Mouse (Mus musculus): Measurements from ENCODE around the gene Timeless.
A peak's percentile ranks its signal among the peaks of the same experiment; 100 is the strongest.
"Not testable (repeated sequence)": the region's sequence is repeated elsewhere in the genome, so short reads cannot be mapped to it uniquely, and the experiment has no call there.

Timeless gene

DNA sequence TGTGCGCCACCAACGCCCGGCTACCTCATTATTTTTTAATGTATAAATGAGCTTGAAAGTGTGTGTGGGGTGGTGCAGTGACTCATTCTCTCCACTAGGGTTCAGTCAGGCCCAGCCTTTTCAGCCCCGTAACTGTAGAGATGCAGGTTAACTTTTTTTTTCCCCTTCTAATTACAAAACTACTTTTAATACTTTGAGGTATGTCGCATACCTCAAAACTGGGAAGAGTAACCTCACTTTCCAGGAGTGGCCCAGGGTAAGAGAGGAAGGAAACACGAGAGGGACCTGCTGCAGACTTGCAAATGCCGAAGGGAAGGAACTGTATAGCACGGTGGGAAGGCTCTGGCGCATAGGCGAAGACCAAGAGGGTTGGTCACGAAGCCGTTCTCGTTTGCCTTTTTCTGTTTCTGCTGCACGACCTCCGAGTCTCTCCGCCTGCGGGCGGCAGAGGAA, 19.0 kb upstream of the Timeless start:
- DNase-seq (ENCODE audit: low read depth): peak; percentile 79

DNA sequence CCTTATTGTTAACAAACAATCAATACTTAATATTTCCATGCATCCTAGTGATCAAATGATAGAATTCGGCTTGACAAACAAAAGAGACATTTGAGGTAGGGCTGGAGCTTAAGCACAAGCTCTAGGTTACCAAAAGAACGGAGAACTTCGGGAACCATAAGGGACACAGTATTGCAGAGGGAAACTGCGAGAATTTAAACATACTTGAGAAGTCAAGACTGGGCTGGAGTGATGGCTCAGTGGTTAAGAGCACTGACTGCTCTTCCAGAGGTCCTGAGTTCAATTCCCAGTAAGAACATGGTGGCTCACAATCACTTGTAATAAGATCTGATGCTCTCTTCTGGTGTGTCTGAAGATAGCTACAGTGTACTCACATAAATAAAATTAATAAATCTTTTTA, 17.8 kb upstream of the Timeless start:
- not testable (repeated sequence) for DNase-seq (ENCODE audit: low read depth)

DNA sequence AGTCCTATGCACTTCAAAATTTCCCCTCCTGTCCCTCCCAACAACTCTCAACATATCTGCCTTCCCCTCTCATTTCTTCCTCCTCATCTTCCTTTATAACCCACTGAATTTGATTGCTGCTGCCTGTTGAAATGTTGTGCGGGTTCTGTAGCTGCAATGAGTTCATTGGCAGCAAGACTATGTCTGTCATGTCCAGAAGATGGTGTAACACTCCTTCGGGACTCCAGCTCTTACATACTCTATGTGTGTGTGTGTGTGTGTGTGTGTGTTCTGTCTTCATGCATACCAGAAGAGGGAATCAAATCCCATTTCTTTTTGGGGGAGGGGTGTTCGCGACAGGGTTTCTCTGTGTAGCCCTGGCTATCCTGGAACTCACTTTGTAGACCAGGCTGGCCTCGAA, 16.9 kb upstream of the Timeless start:
- DNase-seq (ENCODE audit: low read depth): peak; percentile 49

DNA sequence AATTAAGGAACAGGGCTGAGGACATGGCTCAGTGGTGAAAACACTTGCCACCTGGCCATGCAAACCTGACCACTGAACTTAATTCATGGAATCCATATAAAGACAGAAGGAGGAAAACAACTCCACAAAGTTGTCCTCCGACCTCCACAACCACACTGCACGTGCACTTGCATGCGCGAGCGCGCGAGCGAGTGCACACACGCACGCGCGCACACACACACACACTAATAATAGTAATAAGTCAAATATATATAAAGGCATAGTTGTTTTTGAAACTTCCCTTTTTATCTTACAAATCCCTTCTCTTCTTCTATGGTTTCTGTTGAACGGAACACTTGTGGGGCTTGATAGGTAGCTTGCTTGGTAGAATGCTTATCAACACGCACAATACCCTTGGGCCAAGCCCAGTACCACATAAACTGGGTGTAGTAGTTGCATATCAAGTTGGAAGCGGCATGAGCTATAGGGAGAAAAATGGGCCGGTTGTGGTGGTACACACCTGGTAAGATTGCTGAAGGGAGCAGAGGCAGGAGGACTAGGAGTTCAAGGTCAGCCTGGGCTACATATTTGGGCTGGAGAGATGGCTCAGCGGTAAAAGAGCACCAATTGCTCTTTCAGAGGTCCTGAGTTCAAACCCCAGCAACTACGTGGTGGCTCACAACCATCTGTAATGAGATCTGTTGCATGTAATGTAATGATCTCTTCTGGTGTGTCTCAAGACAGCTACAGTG, 13.3 kb upstream of the Timeless start:
- DNase-seq (ENCODE audit: low read depth): no peak

DNA sequence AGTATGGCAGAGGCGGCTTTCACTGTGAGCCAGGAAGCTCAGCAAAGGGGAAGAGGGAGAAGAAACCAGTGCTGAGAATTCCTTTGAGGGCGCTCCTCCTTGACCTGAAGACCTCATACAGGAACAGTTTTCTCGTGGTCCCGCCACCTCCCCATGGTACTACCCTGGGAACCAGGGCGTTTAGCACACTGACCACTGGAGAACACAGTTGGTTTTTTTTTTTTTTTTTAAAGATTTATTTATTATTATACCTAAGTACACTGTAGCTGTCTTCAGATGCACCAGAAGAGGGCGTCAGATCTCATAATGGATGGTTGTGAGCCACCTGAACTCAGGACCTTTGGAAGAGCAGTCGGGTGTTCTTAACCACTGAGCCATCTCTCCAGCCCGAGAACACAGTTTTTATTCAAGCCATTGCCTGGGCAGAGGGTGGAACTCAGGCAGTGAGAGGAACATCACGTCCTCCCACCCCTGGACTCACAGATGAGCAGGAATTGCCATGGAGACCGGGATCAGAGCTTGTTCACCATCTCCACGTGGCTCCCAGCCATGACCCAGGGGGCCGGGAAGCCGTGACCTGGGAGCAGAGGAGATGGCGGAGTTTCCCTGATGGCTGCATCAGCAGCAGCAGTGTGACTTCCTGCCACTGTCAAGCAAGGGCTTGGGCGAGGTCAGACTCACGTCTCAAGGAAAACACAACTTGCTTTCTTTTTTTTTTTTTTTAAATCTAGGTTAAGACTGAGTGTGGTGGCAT, 10.2 kb upstream of the Timeless start:
- no peak for DNase-seq (ENCODE audit: low read depth)

DNA sequence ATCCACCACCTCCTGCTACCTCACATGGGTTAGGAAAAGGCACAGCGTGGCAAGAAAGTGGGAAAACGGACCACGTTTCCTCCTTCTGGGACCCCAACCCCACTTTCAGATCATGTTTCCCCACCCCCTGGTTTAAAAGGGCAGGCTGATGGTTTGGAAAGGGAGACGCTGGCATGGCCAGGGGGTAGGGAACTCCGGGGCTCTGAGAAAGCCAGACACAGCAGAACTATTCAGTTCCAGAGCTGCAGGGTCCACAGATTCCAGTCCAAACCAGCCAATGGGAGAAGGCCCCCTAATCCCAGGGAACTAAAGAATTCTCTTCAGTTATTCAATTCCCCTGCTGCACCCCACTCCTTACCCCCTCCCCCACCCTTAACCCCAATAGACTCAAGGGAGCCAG, 6.8 kb upstream of the Timeless start:
- DNase-seq (ENCODE audit: low read depth): no peak

DNA sequence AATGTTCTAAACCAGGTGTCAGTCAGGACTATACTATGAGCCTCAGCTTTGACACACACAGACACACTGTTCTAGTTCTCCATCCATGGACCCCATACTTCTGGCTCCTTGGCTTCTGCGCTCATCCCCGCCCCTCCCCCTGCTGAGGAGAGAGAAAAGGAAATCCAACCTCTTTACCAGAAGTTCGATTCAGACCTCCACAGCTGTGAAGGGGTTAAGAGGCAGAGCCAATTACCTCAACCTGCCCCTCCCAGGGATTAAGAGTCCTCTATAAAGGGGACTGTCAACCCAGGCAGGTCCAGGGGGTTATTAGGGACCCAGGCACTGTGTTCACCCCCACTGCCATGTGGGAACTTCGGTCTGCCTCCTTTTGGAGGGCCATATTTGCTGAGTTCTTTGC, 6.3 kb upstream of the Timeless start, which contains the start of gene Mip:
TSS of gene Mip (plus strand) at position 301 of the 400 bp plus-strand sequence.
- DNase-seq (ENCODE audit: low read depth): no peak

DNA sequence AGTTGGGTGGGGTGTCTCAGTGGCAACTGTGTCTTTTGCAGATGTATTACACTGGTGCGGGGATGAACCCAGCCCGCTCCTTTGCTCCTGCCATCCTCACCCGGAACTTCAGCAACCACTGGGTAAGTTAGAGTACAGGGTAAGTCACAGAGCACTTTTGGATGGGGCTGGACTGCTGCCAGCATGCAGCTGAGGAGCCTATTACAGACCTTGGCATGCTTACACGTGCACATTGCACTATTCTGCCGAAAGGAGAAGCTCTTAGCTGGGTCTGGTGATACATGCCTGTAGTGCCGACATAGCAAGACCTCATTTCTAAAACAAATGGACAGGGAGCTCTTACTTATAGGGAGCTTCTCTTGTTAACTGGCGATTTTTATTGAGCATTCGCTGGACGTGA, 4.3 kb upstream of the Timeless start:
- peak; percentile 47 for DNase-seq (ENCODE audit: low read depth)

DNA sequence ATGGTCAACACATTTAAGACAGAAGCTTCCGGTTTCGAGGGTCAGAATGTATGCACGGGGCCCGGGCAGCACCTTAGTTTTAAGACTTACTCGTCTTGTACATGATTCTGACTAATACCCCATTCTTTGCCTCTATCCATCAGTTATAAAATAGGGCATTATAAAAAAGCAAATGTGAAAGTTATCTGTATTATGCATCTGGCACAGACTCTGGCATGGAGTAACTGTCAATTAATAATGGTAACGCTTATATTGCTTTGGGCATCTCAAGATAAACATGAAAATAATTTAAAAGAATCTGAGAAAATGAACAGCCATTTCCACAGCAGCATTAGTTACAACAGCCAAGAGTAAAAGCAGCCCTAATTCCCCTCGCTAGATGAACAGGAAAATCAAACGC, 3.9 kb upstream of the Timeless start:
- DNase-seq (ENCODE audit: low read depth): no peak

DNA sequence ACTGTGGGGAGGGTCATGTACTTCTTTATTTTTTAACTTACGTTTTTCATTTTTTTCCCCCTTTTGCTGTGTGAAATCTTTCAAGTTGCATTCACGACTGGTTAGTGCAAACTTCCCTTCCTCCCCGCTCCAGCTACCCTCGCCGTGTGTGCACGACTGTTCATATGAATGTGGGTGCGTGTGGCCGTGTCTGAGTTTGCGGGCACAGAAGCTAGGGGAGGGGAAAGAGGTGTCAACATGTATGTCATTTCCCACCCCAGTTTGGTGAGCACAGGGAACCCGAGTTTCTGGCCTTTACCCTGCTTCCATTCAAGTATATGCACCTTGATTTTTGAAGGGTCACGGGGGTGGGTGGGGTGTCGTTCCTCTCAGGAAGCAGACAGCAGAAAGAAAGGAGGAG, 1.3 kb upstream of the Timeless start:
- DNase-seq (ENCODE audit: low read depth): no peak

DNA sequence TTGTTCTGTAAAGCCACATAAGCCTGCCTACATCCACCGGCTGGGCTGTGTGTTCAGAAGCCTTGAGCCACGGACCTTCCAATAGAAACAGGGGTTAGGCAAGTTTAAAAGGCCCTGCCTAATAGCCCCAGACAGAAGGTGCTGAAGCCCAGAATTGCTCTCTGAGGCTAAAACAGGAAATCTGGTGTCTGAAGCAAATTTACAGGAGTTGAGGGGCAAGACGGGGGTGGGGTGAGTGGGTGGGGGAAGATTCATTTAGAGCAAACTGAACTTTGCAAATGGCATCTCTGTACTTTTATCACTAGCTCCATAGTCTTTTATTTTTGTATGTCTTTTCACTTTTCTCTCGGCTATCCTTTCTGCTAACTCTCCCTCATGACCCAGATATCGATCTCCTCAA, 719 bp upstream of the Timeless start:
- DNase-seq (ENCODE audit: low read depth): peak; percentile 15

DNA sequence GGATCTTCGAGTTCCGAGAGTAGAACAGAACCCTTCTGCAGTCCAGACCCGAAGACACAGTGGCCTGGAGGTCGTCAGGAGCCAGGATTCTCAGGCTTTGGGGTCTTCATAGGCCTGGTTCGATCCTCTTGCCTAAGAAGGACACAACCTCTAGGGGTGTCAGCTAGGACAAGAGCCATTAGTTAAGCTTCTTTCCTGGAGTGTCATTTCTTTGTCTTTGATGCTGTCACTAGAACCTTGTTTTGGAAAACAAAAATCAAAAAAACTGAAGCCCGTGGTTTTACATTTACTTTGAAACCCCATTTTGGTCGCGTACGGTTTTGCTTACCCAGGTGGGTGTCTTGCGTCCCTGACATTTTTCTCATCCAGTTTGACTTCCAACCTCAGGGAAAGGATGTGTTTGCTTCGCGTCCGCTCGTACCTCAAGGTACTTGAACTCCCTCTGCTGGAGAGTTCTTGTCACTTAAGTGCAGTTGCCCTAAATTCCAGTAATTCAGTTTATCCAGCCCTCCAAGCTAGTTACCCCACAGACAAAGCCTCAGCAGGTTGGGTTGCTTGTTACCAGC, 638 bp downstream of the Timeless start:
- peak; percentile 90 for DNase-seq (ENCODE audit: low read depth)

DNA sequence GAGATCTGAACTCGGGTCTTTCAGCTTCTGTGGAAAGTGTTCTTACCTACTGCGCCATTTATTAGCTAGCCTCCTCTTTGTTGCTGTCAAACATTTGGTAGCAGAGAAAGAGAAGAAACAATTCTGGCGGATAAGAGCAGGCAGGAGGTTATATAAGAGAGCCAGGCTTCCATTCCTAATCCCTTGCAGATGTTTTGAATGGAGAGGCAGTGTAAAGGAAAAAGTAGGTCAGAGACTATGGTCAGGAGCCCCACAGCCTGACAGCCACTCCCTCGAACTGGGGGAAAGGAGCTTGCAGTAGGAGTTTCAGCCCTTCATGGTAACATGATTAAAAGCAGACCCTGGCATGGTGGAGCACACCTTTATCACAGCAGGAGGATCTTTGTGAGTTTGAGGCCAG, 4.5 kb downstream of the Timeless start:
- peak; percentile 57 for DNase-seq (ENCODE audit: low read depth)

DNA sequence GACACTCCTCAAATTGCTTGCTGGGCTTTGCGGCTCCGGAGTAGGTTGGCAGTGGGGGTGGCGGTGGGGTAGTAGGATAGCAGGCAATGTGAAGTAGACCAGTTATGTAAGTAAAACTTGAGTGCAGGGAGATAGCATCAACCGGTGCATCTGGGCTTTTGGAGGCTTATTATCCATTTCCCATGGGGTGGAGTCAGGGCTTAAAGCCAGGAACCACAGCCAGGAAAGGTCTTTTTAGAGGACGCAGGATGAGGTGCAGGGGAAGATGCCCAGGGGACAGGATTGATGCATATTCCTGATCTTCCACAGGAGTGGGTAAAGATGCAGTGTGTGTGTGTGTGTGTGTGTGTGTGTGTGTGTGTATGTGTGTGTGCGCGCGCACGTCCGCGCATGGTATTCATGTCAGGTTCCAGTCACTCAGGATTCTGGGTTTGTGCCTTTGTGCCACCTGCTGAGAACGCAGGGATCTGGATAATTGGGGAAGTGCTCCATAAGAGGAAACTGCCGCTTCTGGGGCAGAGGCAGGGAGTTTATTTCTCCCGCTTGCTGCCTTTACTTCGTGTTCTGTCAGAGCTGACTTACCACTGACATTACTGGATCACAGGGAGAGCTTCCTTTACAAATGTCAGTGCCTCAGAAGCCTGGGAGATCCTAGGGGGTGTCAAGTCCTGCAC, 6.1 kb downstream of the Timeless start:
- peak; percentile 44 for DNase-seq (ENCODE audit: low read depth)

DNA sequence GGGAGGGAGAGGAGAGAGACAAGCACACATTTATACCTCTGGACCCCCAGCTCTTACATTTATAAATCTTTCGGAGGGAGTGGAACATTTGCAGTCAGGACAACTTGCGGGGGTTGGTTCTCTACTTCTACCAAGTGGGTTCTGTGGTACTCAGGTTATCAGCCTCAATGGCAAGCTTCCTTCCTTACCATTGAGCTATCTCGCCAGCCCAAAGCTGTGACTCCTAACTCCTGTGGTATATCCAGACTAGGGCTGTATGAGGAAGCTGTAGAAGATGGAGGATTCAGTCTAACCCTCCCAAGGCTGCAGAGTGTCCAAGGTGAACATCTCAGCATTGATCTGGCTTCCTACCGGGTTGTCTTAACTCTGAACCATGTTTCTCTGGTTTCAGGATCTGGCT, 7.3 kb downstream of the Timeless start:
- no peak for DNase-seq (ENCODE audit: low read depth)

DNA sequence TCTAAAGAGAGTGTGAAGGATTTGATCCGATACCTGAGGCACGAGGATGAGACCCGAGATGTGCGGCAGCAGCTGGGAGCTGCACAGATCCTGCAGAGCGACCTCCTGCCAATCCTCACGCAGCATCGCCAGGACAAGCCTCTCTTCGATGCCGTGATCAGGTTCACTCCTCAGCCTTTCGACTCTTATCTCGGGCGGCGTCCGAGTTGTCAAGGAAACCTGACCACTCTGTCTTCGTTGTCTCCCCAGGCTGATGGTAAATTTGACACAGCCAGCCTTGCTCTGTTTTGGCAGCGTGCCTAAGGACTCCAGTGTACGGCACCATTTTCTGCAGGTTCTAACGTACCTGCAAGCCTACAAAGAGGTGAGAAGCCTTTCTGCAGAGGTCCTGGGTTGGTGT, 8.3 kb downstream of the Timeless start:
- no peak for DNase-seq (ENCODE audit: low read depth)

DNA sequence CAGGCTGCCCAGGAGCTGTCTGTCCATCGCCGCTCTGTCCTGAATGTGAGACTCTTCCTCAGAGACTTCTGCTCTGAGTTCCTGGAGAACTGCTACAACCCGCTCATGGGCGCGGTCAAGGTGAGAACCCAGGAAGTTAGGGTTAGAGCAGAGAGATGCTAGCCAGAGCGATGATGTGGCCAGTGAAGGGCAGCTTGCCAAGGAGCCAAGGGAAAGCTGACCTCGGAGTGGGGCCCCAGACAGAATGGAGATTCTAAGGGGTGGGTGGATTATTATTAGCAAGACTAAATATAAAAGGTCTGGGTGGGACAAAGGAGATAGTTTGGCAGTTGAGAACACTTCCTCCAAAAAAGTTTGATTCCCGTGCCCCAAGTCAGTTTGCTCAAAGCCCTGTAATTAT, 11.4 kb downstream of the Timeless start:
- no peak for DNase-seq (ENCODE audit: low read depth)

DNA sequence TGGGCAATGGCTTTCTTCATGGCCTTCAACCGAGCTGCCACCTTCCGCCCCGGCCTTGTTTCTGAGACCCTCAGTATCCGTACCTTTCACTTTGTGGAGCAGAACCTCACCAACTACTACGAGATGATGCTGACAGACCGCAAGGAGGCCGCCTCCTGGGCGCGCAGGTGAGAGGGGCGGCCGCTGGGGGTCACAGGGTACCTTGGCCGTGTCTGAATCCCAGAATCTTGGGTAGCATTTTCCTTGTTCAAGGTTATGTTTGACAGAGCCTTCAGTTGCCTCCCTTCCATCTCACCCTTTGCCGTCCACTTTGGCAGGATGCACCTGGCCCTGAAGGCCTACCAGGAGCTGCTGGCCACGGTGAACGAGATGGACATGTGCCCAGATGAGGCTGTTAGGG, 12.3 kb downstream of the Timeless start:
- DNase-seq (ENCODE audit: low read depth): no peak

DNA sequence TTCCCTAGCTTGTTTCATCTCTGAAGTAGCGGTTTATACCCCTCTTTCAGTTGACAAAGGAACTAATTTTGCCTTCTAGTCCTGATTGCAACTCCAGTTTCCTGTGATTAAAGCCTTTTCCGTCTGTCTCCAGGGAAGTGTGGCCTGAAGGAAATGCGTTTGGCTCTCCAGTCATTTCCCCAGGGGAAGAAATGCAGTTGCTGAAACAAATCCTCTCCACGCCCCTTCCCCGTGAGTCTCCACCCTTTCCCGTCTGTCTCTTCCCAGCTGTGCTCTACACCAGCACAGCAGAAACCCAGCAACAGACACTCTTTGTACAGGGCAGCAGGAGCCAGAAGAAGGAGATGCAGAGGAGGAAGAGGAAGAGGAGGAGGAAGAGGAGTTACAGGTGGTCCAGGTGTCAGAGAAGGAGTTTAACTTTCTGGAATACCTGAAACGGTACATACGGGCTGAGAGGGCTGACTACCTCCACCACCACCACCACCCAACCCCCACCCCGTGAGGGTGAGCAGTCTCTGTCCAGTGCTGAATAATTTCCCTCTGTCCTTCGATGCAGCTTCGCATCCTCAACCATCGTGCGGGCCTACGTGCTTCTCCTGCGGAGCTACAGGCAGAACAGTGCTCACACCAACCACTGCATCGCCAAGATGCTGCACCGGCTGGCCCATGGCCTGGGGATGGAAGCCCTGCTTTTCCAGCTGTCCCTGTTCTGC, 15.3 kb downstream of the Timeless start:
- DNase-seq (ENCODE audit: low read depth): no peak

DNA sequence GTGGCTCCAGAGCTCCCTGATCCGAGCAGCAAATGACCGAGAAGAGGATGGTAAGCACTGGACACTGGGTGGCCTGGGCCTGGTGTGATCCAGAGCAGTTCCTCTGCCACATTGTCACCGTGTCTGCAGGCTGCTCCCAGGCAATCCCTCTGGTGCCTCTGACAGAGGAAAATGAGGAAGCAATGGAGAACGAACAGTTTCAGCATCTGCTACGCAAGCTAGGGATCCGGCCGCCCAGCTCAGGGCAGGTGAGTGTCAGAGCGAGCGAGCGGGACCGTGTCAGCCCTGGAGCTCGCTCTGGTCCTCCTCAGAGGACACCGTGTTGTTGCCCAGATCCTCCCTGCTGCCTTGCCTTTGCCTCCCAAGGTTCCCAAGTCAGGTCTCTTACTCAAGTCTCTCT, 18.7 kb downstream of the Timeless start:
- no peak for DNase-seq (ENCODE audit: low read depth)

DNA sequence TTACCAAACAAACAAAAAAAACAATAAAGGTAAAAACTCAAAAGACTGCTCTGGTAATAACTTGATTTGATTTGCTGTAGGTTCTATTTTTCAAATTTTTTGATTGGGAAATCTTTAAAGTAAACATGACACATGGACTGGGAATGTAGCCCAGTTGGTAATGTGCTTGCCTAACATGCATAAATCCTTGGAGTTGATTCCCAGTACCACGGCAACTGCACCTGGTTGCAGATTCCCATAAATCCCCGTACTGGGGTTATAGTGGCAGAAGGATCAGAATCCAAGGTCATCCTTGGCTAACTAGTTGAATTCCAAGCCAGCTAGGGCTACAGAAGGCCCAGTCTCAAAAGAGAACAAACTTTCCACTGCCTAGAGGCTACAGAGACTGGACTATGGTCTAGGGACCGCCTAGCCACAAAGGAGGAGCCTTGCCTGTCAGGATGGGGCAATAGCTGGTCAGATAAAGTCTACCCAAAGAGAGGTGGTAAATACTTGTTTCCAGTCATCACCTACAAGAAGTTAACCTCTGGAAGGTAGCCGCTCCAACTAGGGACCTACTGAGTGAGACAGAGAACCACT, 21.9 kb downstream of the Timeless start, which contains the start of gene Apon:
TSS of gene Apon (plus strand) at position 420 of the 579 bp plus-strand sequence.
- peak; percentile 95 for DNase-seq (ENCODE audit: low read depth)
